Mouse (Mus musculus) adrenal gland, postnatal 10 days (tissue): Measurements from ENCODE around the gene Art3. TPM values are rescaled to one million over a fixed set of nuclear protein-coding genes. Genes with fewer than 3 reads are reported as not detected.
A peak's percentile ranks its signal among the peaks of the same experiment; 100 is the strongest.

ENCODE experiments used
- DNase-seq: peaks from one replicate; pipeline ENCODE4 v3.0.0; 2021; ENCODE audit warnings: mixed read lengths
- long read RNA-seq, 2 experiments: library from polyadenylated mRNA; stranded (forward); transcript quantifications; one replicate each; pipeline ENCODE4 v2.0.0; 2021
- total RNA-seq, 2 experiments: library from RNA; stranded (reverse); gene quantifications; 2 replicates each; pipeline ENCODE4 v1.2.3; 2021

Art3 gene
- 100 to 1,000 TPM; 126 to 154 TPM for total RNA-seq
- long read RNA-seq, experiment 1, partial matches to known transcripts, result 6 of 95 reads
- long read RNA-seq, experiment 1, other reads (novel, unspliced or antisense), result 83 of 95 reads
- long read RNA-seq, experiment 2, partial matches to known transcripts, result 10 of 58 reads
- long read RNA-seq, experiment 2, other reads (novel, unspliced or antisense), result 40 of 58 reads

DNA sequence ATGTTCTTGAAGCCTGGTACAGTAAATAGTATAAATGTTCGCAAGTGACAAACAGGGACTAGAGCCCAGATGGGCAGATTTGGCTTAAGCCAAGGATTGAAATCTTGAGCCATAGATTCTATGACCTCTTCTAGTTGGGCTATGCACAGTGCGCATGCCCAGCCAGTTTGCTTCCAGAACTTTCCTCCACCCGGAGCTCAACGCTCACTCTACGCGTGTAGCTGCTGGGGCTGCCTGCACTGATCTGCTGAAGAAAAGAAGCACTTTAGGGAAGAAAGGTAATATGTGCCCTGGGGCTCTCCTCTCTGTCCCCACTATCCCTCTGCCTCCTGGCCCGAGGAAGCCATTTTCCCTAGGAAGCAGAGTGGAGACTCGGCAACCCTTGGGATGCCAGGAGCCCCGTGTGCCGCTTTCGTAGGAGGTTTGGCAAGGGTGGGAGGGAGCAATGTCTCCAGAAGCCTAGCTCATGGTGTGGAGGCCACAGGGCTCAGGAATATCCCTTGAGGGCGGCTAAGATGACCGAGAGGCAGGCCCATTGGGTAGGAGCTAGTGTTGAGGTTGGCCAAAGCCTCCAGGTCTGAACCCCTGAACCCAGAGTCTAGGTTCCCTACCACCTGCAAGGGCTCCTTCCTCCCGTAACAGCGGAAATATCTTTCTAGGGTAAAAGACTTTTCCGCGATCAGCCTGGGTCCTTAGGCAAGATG lies at the start of gene Art3:
Art3 (plus strand) TSS at position 193 of the 704 bp plus-strand sequence.
- DNase-seq, result peak; percentile 50

GRCm38 (mm10) chr5:92282571-92282970 lies 49.1 kb upstream of the Art3 start:
- peak; percentile 71 for DNase-seq

DNA sequence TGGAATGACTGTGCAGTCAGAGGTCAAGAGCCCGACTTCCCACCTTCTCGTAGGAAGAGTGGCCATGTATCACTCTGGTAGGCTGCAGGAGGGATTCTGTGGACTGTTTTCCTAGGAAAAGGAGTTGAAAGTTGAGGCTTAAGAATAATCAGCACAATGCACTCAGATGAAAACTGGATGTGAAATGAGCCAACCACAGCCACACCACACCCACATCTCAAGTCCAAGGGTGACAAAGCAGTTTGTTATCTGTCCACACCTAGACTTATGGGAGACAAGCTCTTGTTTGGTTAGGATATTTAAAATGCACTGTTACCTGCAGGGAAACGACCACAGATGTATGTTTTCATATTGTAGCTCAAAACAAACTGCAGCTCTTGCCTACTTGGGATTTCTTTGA lies 48.5 kb upstream of the Art3 start:
- DNase-seq, result no peak

DNA sequence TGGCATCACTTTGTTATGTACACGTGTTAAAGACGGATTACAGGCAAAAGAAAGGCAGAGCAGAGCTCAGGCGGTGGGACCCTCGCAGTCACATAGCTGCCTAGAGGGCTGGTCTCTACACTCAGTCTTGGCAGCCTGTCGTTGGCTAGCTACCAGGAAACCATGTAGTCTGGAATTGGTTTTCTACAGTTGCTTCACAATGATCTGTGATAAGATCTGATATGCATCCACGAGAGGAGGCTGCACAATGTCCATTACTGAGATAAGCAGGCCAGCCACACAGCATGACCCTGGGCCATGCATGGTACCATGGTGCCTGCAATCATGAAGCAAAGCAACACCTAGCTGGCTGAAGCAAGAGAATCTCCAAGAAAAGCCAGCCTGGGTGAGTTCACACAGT lies 43.8 kb upstream of the Art3 start:
- DNase-seq, result no peak

DNA sequence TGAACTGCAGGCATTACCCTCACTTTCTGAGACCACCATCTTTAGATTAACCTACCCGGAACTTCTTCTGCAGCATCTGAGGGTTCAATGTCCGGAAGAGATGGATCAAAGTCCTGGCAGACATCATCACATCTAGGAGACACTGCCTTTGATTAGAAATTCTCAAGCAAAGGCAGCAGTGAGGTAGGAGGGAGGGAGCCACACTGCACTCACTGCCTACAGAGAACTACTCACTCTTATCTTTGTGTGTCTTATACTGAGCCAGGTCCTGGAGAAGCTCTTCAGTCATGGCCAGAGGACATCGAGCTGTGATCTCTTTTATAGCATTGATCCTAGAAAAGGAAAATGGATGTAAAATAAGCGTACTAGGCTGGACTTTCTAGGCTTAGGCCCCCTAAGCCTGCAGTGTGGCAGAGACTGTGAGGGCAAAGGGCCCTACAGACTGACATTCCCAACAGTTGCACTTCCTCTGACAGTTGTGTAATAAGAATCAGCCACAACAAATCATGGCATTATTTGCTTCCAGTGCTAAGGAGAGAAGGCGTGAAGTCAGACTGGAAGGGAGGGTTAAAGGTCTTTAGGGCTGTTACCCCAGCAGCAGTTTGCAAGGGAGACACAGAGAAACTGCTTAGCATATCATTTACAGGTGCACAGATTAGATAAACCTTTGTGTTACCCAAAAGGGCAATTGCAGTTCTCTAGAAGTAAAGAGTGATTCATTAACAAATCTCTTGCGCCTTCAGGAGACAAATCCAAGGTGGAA lies 39.8 kb upstream of the Art3 start:
- DNase-seq, result no peak

DNA sequence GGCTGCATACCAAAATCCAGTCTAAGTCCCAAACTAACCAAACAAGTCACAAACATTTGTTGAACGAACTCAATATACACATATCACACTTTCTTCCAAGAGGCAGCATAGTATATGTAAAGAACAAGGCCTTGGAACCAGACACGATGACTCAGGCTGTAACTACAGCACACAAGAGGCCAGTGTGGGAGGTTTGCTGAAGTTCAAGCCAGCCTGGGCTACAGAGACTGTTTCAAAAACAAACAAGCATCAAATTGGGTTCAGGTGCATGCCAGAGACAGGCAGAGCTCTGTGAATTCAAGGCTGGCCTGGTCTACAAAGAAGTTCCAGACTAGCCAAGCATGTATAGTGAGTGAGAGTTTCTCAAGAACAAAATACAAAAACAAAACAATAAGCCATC lies 37.1 kb upstream of the Art3 start:
- peak; percentile 14 for DNase-seq

GRCm38 (mm10) chr5:92302149-92302840 lies 29.3 kb upstream of the Art3 start:
- DNase-seq, result peak; percentile 14

GRCm38 (mm10) chr5:92304291-92304690 lies 27.3 kb upstream of the Art3 start:
- DNase-seq, result peak; percentile 25

DNA sequence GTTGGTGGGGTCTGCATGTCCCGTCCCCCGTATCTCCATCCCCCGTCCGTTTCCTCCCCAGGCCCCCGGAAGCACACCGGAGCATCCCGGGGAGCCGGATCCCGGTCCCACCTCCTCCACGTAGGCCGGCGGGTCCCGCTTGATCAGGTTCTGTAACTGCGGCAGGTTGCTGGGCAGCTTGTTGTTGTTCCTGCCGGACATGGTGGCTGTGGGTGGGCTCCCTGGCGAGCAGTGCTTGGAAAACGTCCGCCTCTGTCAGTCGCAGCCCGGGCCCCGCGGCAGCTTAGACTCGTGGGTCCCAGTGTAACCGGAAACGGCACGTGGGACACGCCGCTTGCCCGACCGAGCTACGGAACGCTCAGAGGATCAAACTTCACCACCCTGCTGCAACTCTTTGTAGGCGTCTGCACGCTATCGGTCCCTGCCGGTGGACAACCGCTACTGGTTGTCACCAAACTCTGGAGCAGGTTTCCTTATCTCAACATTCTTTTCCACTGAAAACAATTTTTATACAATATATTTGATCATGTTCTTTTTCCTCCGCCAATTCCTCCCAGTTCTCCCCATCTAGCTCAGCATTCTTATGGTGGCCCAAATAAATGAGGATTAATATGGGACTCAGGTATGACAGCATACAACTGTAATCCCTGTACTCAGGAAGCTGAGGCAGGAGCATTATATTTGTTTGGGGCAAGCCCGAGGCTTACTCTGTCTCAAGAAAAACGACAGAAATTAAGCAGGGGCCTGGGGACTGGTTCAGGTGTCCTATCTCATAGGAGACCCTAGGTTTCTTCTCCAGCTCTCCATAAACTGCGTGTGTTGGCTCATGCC lies 21.7 kb upstream of the Art3 start, which contains the start of gene Sdad1:
Sdad1 (minus strand) TSS at position 799 of the 831 bp plus-strand sequence.
- peak; percentile 93 for DNase-seq

GRCm38 (mm10) chr5:92312046-92312715 lies 19.4 kb upstream of the Art3 start:
- DNase-seq, result peak; percentile 92

GRCm38 (mm10) chr5:92313776-92314175 lies 17.9 kb upstream of the Art3 start:
- no peak for DNase-seq

DNA sequence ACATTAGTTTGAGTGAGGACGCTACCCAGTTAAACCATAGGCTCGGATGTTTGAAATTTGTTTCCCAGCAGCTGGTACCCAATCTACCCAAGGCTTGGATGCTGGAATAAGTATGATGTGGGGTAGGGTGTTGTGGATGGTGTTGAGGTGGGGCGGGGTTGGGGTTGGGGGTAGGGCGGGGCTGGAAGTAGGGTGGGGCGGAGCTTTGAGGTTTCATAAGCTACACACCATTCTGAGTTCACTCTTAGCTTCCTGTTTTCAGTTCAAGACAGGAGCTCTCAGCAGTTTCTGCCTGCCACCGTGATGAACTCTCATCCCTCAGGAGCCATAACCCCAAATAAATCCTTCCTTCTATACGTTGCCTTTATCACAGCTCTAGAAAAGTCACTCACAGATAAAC lies 13.5 kb upstream of the Art3 start:
- DNase-seq, result no peak

DNA sequence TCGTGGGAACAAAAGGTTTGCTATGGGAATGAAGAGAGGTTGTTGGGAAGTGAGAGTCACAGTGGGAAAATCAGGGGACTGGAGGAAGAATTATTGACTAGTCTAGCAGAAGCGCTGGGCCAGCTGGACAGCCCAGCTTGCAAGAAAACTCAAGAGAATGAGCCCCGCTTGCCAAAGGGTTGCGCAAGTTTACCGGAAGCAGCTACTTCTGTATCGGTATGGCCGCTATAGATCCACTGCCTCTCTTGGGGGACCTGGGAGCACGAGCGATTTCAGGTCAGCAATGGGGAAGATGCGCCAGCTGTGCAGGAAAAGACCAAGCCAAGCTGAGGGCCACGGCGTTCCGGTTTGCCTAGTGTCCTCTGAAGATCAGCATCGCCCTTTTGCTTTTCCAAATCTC lies 13.0 kb upstream of the Art3 start:
- peak; percentile 28 for DNase-seq

GRCm38 (mm10) chr5:92321631-92322400 lies 9.8 kb upstream of the Art3 start:
- peak; percentile 46 for DNase-seq

DNA sequence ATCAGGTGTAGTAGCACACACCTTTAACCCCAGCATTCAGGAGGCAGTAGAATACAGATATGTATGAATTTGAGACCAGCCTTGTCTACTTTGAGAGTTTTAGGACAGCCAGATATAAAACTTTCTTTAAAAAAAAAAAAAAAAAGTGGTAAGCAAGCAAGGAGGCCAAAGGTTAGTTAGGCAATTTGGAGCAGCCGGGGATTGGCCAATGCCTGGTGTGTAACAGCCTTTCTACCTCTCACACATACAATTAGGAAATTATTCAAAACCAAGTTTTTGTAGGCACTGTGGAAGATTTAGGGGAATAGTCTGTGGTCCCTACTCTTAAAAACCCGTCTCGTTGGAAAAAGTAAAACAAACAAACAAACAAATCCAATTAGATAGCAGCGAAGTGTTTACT lies 9.0 kb upstream of the Art3 start:
- peak; percentile 44 for DNase-seq

DNA sequence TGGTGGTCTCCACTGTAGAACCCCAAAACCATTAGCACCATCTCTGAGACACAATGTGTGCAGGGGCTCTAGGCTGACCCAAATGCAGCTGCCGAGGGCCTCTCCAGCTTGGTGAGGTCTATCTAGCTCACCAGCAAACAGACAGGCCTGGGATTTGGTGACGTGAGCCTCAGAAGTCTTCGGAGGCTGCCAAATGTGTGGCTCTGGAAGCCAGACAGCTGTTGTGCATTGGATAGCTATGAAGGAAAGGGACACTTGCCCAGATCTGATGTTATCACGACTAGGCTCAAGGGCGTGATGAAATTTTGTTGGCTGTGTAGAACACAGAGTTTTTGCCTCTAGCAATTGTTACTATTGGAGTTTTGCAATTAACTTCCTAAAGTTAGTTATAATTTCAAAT lies 8.4 kb upstream of the Art3 start:
- DNase-seq, result peak; percentile 69

- DNase-seq, result no peak
Observed at GRCm38 (mm10) chr5:92327367-92327766, 4.3 kb upstream of the Art3 start.

DNA sequence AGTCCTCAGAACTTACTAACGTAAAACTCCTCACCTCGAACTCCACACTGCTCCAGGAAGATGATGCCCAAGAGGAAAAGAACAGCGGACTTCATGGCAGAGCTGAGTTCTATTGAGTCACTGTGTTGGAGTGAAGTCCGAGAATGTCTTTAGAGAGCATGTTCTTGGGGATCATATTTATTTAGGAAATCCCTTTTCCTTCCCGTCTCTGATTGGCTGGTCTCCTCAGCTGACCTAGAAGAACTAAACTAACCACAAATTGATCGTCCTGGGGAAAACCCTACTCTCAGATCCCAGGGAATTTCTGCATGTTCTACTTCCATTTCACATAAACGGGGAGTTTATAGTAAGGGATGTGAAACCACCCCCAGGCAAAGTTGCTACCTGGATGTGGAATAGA lies 3.7 kb upstream of the Art3 start, which contains the start of gene Cxcl9:
Cxcl9 (minus strand) TSS at position 151 of the 400 bp plus-strand sequence.
- no peak for DNase-seq

DNA sequence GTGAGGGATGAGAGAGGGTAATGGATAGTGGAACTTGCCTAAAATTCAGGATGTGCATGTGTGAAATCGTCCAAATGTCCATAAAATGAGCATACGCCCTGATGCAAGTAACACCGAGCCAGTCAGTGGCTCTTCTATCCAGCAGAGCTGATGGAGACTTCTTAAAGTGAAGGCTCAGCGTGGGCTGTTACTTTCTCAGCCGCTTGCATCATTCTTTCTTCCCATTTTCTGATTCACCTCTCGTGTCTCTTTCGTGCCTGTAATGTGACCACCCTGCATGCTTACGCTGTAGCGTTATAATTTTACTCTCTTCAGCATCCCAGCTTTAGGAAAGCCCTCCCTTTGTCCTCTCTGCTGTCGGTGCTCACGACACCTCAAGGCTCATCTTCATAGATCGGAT lies 505 bp upstream of the Art3 start:
- no peak for DNase-seq

DNA sequence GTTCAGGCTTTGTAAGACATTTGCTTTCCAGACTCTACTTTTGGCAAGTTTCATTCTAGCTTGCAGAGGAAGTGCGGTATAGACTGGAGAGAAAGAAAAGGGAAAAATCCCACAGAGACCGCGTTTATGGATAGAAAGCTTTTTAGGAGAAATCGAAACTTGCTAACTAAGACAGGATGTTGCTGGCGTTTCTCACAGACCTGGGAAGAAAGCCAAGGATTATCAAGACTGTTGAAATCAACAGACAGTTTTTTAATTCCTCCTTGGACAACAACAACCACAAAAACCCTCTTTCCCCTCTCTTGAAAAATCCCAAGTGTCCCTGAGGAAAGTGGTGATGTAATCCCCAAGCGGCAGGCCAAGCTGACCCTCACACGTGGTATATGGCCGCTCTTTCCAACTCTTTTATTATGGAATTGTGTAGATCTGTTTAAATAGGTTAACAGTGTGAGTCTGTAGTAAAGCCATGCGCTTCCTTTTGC lies 773 bp downstream of the Art3 start:
- DNase-seq, result peak; percentile 71
